Mouse (Mus musculus): Measurements from ENCODE around the gene Dph1. TPM values are rescaled to one million over a fixed set of nuclear protein-coding genes. Genes with fewer than 3 reads are reported as not detected.

Dph1 gene
- polyA plus RNA-seq, 1 experiment, result 18.7 TPM

DNA sequence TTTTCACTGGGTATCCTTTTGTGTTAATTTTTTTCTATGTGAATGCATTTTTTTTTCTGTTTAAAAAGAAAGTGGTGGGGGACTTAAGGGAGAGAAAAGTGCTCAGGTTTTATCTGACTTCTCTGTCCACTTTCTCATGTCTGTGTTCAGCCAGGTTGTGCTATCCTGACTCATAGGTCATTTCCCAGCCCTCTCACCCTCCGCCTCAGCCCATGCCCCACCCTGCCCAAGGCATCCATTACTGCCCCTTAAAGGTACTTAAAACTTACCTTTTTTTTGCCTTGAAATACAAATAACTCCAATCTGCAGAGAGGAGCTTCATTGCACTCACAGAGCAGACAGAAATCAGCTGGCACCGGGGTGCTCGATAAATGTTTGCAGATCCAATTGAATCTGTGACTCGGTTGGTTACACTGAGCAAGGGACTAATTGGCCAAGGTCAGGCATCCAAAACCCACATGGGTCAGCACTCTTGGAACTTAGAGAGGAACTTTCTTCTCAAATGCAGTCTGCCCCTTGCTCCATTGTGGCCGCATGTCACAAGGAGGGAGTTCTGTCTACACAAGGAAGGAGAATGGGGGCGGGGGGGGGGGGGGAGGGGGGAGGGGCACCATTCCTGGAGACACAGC, 29.6 kb upstream of the Dph1 start:
- no peak overlapping the region for H3K27ac ChIP-seq (ENCODE audit: insufficient read depth, low read length)
- no peak for TF ChIP-seq CTCF (IDR thresholded peaks at IDR 0.05; ENCODE audit: borderline replicate concordance, insufficient read depth, low read length)
- TF ChIP-seq POLR2A (IDR thresholded peaks at IDR 0.05; ENCODE audit: low read depth, low read length), result no peak
- H3K4me3 ChIP-seq (ENCODE audit: insufficient read depth, low read length), result no peak overlapping the region
- H3K4me1 ChIP-seq (ENCODE audit: control insufficient read depth, insufficient read depth, low read length), result no peaks in the 10 kb centered on the region; the same call in 1 of the 2 replicates

DNA sequence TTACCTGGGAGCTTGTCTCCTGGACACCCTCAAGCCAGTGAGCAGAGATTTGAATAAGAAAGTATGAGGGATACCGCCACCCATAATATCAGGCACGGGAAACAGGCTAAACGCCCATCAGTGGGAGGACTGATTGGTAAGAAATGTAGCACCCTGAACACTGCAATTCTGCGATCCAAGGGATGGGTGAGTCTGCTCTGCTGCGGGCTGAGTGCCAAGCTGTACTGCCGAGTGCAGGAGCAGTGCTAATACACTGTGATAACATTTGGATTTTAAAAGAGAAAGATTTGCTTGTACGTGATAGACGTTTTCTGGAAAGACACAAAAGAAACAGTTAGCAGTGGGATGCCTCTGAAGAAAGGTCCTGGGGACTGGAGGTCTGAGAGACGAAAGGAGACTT, 29.1 kb upstream of the Dph1 start:
- H3K4me1 ChIP-seq (ENCODE audit: control insufficient read depth, insufficient read depth, low read length), result no peaks in the 10 kb centered on the region; the same call in 1 of the 2 replicates
- no peak overlapping the region for H3K27ac ChIP-seq (ENCODE audit: insufficient read depth, low read length)
- no peak for TF ChIP-seq CTCF (IDR thresholded peaks at IDR 0.05; ENCODE audit: borderline replicate concordance, insufficient read depth, low read length)
- no peak for TF ChIP-seq POLR2A (IDR thresholded peaks at IDR 0.05; ENCODE audit: low read depth, low read length)
- H3K4me3 ChIP-seq (ENCODE audit: insufficient read depth, low read length), result no peak overlapping the region

DNA sequence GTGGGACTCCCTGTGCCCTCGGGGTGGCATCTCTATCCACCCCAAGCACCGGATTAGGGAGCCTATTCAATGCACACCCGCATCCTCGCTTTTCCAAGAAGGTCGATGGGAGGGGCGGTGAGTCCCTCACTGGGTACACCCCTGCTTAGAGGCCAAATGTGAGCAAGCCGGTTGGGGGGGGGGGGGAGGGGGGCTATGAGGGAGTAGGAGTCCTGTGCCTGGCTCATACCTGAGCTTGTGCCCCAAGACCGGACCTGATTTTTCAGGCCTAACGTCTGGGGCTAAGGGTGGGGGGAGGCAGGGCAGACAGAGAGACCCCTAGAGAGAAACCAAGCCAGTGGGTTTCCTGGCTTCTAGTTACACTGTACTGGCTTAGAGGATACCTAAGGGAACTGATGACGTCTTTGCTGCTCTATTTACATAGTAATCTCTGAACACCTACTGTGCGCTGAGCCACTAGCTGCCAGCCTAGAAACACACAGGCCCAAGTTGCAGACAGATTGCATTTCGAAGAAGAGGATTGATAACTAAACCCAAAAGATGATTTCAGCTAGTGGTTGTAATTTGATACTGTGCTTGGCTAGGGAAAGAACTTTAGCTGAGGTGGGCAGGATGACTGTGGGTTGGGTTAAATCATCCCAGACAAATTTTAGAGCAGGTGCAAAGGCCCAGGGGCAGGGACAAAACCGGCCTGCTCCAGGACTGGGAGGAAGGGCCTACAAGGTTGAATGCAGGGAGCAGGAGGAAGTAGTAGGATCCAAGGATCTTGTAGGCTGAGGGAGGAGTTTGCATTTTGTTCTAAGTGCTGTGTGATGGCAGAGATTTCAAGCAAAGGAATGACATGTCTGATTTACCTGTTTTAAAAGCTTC, 23.3 kb upstream of the Dph1 start:
- Histone ChIP-seq H3K4me1 (ENCODE audit: control insufficient read depth, insufficient read depth, low read length) (no peaks in the 10 kb centered on the region), H3K4me3 (ENCODE audit: insufficient read depth, low read length) (no peak overlapping the region), H3K27ac (ENCODE audit: insufficient read depth, low read length) (no peak overlapping the region)
- no peak for TF ChIP-seq CTCF (IDR thresholded peaks at IDR 0.05; ENCODE audit: borderline replicate concordance, insufficient read depth, low read length)
- TF ChIP-seq POLR2A (IDR thresholded peaks at IDR 0.05; ENCODE audit: low read depth, low read length), result no peak

DNA sequence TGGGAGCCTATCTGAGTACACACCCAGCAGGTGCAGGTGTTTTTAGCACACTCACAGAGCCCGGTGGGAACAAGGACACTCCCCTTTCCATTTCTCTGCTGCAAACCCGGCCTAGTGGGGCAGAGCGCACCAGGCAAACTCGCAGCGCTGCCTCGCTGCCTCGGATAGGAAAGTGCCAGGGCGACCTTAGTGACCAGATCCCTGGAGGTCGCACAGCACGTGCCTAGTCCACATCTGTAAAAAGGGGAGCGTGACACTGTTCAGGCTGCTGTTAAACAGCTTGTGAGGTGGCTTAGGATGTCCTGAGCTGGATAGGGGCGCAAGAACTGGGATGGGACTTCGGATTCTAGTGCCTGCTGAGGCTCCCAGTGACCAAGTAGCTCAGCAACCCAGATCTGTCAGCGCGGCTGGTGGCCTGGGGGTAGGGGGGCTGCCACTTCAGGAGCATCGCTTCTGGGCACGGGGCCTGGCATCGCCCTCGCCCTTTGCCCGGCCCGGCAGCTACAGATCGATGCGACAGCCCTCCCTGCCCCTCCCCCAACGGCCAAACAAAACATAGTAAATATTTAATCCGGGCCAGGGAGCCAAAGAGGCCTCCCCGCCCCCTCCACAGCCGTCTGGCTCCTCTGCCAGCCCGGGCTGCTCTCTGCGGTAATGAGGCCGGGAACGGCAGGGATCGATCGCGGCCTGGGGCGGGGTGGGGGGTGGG, 22.5 kb upstream of the Dph1 start:
- TF ChIP-seq CTCF (IDR thresholded peaks at IDR 0.05; ENCODE audit: borderline replicate concordance, insufficient read depth, low read length) (no peak), POLR2A (IDR thresholded peaks at IDR 0.05; ENCODE audit: low read depth, low read length) (no peak)
- Histone ChIP-seq H3K4me3 (ENCODE audit: insufficient read depth, low read length) (no peak overlapping the region), H3K27ac (ENCODE audit: insufficient read depth, low read length) (no peak overlapping the region), H3K4me1 (ENCODE audit: control insufficient read depth, insufficient read depth, low read length) (no peaks in the 10 kb centered on the region)

DNA sequence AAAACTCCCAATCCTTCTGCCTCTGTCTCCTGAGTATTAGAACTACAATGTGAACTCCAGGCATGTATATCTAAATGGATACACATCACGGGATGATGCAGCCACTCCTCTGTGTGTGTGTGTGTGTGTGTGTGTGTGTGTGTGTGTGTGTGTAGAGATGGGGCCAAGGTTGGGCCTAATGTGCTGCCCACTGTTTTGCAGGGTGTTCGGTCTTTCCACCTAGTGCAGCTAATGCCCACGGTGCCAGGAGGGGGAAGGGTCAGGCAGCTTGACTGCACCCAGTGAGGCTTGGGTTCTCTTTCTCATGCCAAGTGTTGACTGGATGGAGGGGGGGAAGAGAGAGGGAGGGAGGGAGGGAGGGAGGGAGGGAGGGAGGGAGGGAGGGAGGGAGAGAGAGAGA, 21.8 kb upstream of the Dph1 start:
- H3K27ac ChIP-seq (ENCODE audit: insufficient read depth, low read length), result no peak overlapping the region
- TF ChIP-seq CTCF (IDR thresholded peaks at IDR 0.05; ENCODE audit: borderline replicate concordance, insufficient read depth, low read length) (no peak), POLR2A (IDR thresholded peaks at IDR 0.05; ENCODE audit: low read depth, low read length) (no peak)
- H3K4me1 ChIP-seq (ENCODE audit: control insufficient read depth, insufficient read depth, low read length), result no peaks in the 10 kb centered on the region
- H3K4me3 ChIP-seq (ENCODE audit: insufficient read depth, low read length), result no peak overlapping the region

DNA sequence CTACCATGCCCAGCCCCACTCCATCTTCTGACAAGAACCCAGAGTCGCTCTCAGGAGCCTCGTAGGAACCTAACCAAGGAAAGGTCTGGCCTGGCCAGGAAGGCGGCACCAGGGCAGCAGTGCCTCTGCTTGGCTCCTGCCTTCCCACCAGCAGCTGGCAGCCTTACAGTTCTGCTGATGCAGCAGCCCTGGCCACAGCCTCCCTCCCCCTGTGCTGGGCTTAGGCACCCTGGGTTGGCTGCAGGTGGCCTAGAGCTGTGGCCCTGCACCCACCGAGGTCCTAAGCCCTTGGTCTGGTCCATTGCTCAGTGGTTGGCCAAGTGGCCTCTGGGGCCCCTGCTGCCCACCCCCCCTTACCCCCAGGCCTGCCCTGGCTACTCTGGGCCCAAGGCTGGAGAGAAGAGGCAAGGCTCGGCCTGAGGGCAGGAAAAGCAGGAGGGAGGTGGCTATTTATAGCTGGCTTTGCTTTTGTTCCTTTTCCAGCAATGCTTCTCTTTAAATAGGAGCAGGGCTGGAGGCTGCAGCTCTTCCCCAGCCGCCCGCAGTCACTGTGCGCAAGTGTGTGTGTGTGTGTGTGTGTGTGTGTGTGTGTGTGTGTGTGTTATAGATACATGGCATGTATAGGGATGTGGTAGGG, 21.1 kb upstream of the Dph1 start:
- H3K4me1 ChIP-seq (ENCODE audit: control insufficient read depth, insufficient read depth, low read length), result no peaks in the 10 kb centered on the region
- TF ChIP-seq POLR2A (IDR thresholded peaks at IDR 0.05; ENCODE audit: low read depth, low read length) (no peak), CTCF (IDR thresholded peaks at IDR 0.05; ENCODE audit: borderline replicate concordance, insufficient read depth, low read length) (no peak)
- no peak overlapping the region for H3K27ac ChIP-seq (ENCODE audit: insufficient read depth, low read length)
- H3K4me3 ChIP-seq (ENCODE audit: insufficient read depth, low read length), result no peak overlapping the region

DNA sequence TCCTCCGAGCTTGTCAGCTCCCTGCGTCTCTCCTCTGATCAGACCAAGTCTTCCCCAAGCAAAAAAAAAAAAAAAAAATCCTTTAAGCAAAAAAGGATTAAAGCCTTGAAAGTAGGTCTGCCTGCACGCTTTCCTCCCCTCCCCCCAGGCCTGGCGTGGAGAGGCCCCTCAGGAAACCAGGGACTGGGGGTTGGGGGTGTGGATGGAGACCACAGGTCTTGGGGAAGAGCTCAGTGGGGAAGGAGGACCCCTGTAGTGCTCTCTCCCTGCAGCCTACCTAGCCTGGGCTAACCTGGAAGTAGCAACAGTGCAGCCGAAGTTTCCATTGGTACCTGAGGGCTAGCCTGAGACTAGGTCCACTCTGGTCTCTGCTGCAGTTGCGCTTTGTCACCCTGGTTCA, 19.7 kb upstream of the Dph1 start:
- no peak for TF ChIP-seq POLR2A (IDR thresholded peaks at IDR 0.05; ENCODE audit: low read depth, low read length)
- TF ChIP-seq CTCF (IDR thresholded peaks at IDR 0.05; ENCODE audit: borderline replicate concordance, insufficient read depth, low read length), result no peak
- Histone ChIP-seq H3K4me1 (ENCODE audit: control insufficient read depth, insufficient read depth, low read length) (no peaks in the 10 kb centered on the region), H3K27ac (ENCODE audit: insufficient read depth, low read length) (no peak overlapping the region), H3K4me3 (ENCODE audit: insufficient read depth, low read length) (no peak overlapping the region)

DNA sequence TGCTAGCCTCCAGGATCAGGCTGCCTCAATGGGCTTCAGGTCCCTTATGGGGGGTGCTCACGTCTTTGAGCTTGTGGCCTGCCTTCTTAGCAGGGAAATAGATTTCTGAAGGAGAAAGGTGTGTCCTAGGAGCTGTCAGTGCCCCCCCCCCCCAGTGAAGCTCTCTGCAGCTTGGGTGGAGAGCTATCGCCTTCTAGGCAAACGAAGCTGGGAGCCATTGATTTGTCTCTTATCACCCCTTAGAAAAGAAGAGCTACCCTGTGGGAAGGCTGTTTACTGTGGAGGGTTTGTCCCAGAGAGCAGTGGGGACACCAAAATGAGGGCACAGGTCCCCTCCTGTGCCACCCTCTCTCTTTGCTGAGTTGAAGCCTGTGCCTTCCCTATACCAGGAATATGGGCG, 19.1 kb upstream of the Dph1 start:
- H3K4me3 ChIP-seq (ENCODE audit: insufficient read depth, low read length), result no peak overlapping the region
- no peaks in the 10 kb centered on the region for H3K4me1 ChIP-seq (ENCODE audit: control insufficient read depth, insufficient read depth, low read length)
- TF ChIP-seq CTCF (IDR thresholded peaks at IDR 0.05; ENCODE audit: borderline replicate concordance, insufficient read depth, low read length) (no peak), POLR2A (IDR thresholded peaks at IDR 0.05; ENCODE audit: low read depth, low read length) (no peak)
- H3K27ac ChIP-seq (ENCODE audit: insufficient read depth, low read length), result no peak overlapping the region

DNA sequence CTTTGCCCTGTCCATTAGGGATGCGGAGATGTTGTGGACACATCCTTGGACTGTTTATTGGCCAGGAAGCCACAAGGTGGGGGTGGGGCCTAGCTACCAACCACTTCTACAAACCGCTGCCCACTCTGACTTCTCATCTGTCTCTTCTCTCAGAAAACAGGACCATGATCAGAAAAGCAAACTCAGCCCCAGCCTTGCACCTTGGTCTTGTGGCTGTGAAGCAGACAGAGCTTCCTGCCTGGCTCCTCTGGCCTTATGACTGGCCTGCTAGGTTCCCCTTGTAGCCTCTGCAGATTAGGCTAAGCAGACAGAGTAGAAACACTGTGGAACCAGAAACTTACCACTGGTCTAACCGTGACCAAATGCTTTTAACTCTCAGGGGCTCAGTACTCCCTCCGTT, 18.3 kb upstream of the Dph1 start:
- TF ChIP-seq POLR2A (IDR thresholded peaks at IDR 0.05; ENCODE audit: low read depth, low read length) (no peak), CTCF (IDR thresholded peaks at IDR 0.05; ENCODE audit: borderline replicate concordance, insufficient read depth, low read length) (no peak)
- Histone ChIP-seq H3K4me1 (ENCODE audit: control insufficient read depth, insufficient read depth, low read length) (no peaks in the 10 kb centered on the region), H3K27ac (ENCODE audit: insufficient read depth, low read length) (no peak overlapping the region), H3K4me3 (ENCODE audit: insufficient read depth, low read length) (no peak overlapping the region)
